Mouse (Mus musculus) T-cell, adult 2 months (primary cell): ENCODE data around the gene Tubgcp2.

Source experiments
- DNase-seq: peaks from one replicate; pipeline ENCODE4 v3.0.0; 2022; ENCODE audit warnings: low spot score

The Tubgcp2 gene

GRCm38 (mm10) chr7:140047811-140048311, 11.4 kb upstream of the Tubgcp2 start:
- DNase-seq: no peak

GRCm38 (mm10) chr7:140045546-140045945, 9.1 kb upstream of the Tubgcp2 start:
- no peak for DNase-seq

- no peak for DNase-seq
These were observed 6.3 kb upstream of the Tubgcp2 start for GRCm38 (mm10) chr7:140042728-140043127.

GRCm38 (mm10) chr7:140037171-140037555, 694 bp upstream of the Tubgcp2 start:
- DNase-seq: no peak

GRCm38 (mm10) chr7:140035456-140035855, 1.0 kb downstream of the Tubgcp2 start:
- no peak for DNase-seq

- DNase-seq: no peak
These were observed 3.1 kb downstream of the Tubgcp2 start for GRCm38 (mm10) chr7:140033386-140033785.

- no peak for DNase-seq
These were observed 4.1 kb downstream of the Tubgcp2 start for GRCm38 (mm10) chr7:140032366-140032765.

- no peak for DNase-seq
These were observed 4.7 kb downstream of the Tubgcp2 start for GRCm38 (mm10) chr7:140031771-140032170.

- no peak for DNase-seq
These were observed 25.1 kb downstream of the Tubgcp2 start for GRCm38 (mm10) chr7:140011336-140011735.

GRCm38 (mm10) chr7:140007781-140008180, 28.7 kb downstream of the Tubgcp2 start:
- DNase-seq: no peak

- no peak for DNase-seq
These were observed 29.4 kb downstream of the Tubgcp2 start for GRCm38 (mm10) chr7:140006861-140007611.

- no peak for DNase-seq
These were observed 31.8 kb downstream of the Tubgcp2 start for GRCm38 (mm10) chr7:140004666-140005065.

- DNase-seq: no peak
These were observed 35.3 kb downstream of the Tubgcp2 start for GRCm38 (mm10) chr7:140001086-140001740.

- DNase-seq: no peak
These were observed 37.6 kb downstream of the Tubgcp2 start for GRCm38 (mm10) chr7:139998691-139999350.

GRCm38 (mm10) chr7:139994676-139995075, 41.8 kb downstream of the Tubgcp2 start:
- DNase-seq: peak; percentile 49

GRCm38 (mm10) chr7:139994202-139994601, 42.3 kb downstream of the Tubgcp2 start:
- DNase-seq: no peak

- no peak for DNase-seq
These were observed 42.9 kb downstream of the Tubgcp2 start for GRCm38 (mm10) chr7:139993532-139993931.

- no peak for DNase-seq
These were observed 44.1 kb downstream of the Tubgcp2 start, which contains the start of gene Adam8 for GRCm38 (mm10) chr7:139992406-139992805. TSS of gene Adam8 (minus strand) at chr7:139992562.

- no peak for DNase-seq
These were observed 45.5 kb downstream of the Tubgcp2 start for GRCm38 (mm10) chr7:139990864-139991394.

- no peak for DNase-seq
These were observed 48.2 kb downstream of the Tubgcp2 start for GRCm38 (mm10) chr7:139988272-139988671.

GRCm38 (mm10) chr7:139984505-139984904, 52.0 kb downstream of the Tubgcp2 start:
- DNase-seq: no peak

- DNase-seq: no peak
These were observed 54.4 kb downstream of the Tubgcp2 start for GRCm38 (mm10) chr7:139982058-139982457.
